Mouse (Mus musculus) kidney, embryonic 16.5 days (tissue): Measurements from ENCODE around the gene Zfp78. TPM values are rescaled to one million over a fixed set of nuclear protein-coding genes. Genes with fewer than 3 reads are reported as not detected.
A peak's percentile ranks its signal among the peaks of the same experiment; 100 is the strongest.

Source experiments
- ATAC-seq: fragments of 200-750 bp; cut with Nextera tagmentation; 2 replicates; pipeline ENCODE4 v1.8.0; 2017; ENCODE audit warnings: moderate TSS enrichment; ENCODE audit not compliant: low FRiP score, low TSS enrichment
- H3K27ac ChIP-seq: fragments of 300-500 bp; sonication (generic); 2 replicates; pipeline ENCODE4 v1.5.1; 2014; ENCODE audit warnings: low read length
- H3K27me3 ChIP-seq: fragments of 300-500 bp; sonication (generic); 2 replicates; pipeline ENCODE4 v1.6.1; 2014; ENCODE audit warnings: low read length, control low read depth, mixed read lengths; ENCODE audit not compliant: insufficient read depth
- H3K36me3 ChIP-seq: fragments of 300-500 bp; sonication (generic); 2 replicates; pipeline ENCODE4 v1.6.1; 2014; ENCODE audit warnings: low read length, control low read depth, mixed read lengths; ENCODE audit not compliant: insufficient read depth
- H3K4me1 ChIP-seq: fragments of 300-500 bp; sonication (generic); 2 replicates; pipeline ENCODE4 v1.6.1; 2014; ENCODE audit warnings: low read length, control low read depth, mixed read lengths; ENCODE audit not compliant: insufficient read depth
- H3K4me2 ChIP-seq: fragments of 300-500 bp; sonication (generic); replicated peaks from 2 replicates; pipeline ENCODE4 v1.6.1; 2014; ENCODE audit warnings: low read depth, low read length
- H3K4me3 ChIP-seq: fragments of 300-500 bp; sonication (generic); 2 replicates; pipeline ENCODE4 v1.5.1; 2014; ENCODE audit warnings: mild to moderate bottlenecking, low read length
- H3K9ac ChIP-seq: fragments of 300-500 bp; sonication (generic); replicated peaks from 2 replicates; pipeline ENCODE4 v1.6.1; 2014; ENCODE audit warnings: low read length
- H3K9me3 ChIP-seq: fragments of 300-500 bp; sonication (generic); 2 replicates; pipeline ENCODE4 v1.6.1; 2016; ENCODE audit warnings: low read length, control low read depth
- WGBS: fragments of 180-500 bp; shearing (Covaris S2); extraction: QIAGEN DNeasy Blood & Tissue Kit; methylation state at CpG from one replicate; pipeline ENCODE4 v1.1.7; 2014; 5-methylcytosine and 5-hydroxymethylcytosine counted together
- polyA plus RNA-seq: library from polyadenylated mRNA; unstranded; fragments of >200 nt; fragmentation: Nextera tagmentation; extraction: Ambion mirVana; gene quantifications from 2 replicates; pipeline ENCODE4 v1.2.1, GENCODE M21; 2015

Zfp78 gene
- polyA plus RNA-seq, 1 experiment from 2014 or later, result 1.6 TPM

- ATAC-seq, result no peak; the same call in 1 of the 2 replicates
- no peaks in the 10 kb centered on the region for H3K9me3 ChIP-seq
- 0 out of 2 replicates have a peak, but pooled peaks cover 5% of the 10 kb centered on the region for H3K36me3 ChIP-seq
- no peak overlapping the region for H3K27ac ChIP-seq
- 54% methylated on average over 8 of the region's 8 CpGs for WGBS
- peak overlapping the region; percentile 78 for H3K4me3 ChIP-seq
- peak overlapping the region; percentile 89 for H3K4me2 ChIP-seq
- peak overlapping the region; percentile 79; the same call in 1 of the 2 replicates for H3K9ac ChIP-seq
- no peaks in the 10 kb centered on the region for H3K27me3 ChIP-seq
- H3K4me1 ChIP-seq, result peaks cover 16% of the 10 kb centered on the region
These were observed 20.9 kb downstream of the Zfp78 start for GRCm38 (mm10) chr7:6384011-6384410.

GRCm38 (mm10) chr7:6386995-6387394 is 23.9 kb downstream of the Zfp78 start:
- H3K27me3 ChIP-seq, result no peaks in the 10 kb centered on the region
- H3K4me3 ChIP-seq, result no peak overlapping the region
- H3K36me3 ChIP-seq, result peaks cover 10% of the 10 kb centered on the region; the same call in 1 of the 2 replicates
- no peak overlapping the region for H3K9ac ChIP-seq
- no peaks in the 10 kb centered on the region for H3K9me3 ChIP-seq
- WGBS, result 96% methylated on average over 8 of the region's 8 CpGs
- no peak overlapping the region for H3K27ac ChIP-seq
- H3K4me2 ChIP-seq, result no peak overlapping the region
- H3K4me1 ChIP-seq, result peaks cover 16% of the 10 kb centered on the region
- no peak for ATAC-seq

GRCm38 (mm10) chr7:6388971-6389370 is 25.9 kb downstream of the Zfp78 start:
- no peaks in the 10 kb centered on the region for H3K27me3 ChIP-seq
- WGBS, result 87% methylated on average over 5 of the region's 5 CpGs
- no peak for ATAC-seq
- no peak overlapping the region for H3K9ac ChIP-seq
- no peak overlapping the region for H3K27ac ChIP-seq
- H3K36me3 ChIP-seq, result peaks cover 25% of the 10 kb centered on the region; the same call in 1 of the 2 replicates
- no peaks in the 10 kb centered on the region for H3K9me3 ChIP-seq
- peaks cover 1% of the 10 kb centered on the region; the same call in 1 of the 2 replicates for H3K4me1 ChIP-seq
- H3K4me3 ChIP-seq, result no peak overlapping the region
- no peak overlapping the region for H3K4me2 ChIP-seq

- WGBS, result 72% methylated on average over 5 of the region's 5 CpGs
- Histone ChIP-seq H3K27me3 (no peaks in the 10 kb centered on the region), H3K4me3 (no peak overlapping the region), H3K4me1 (no peaks in the 10 kb centered on the region), H3K27ac (no peak overlapping the region), H3K9me3 (no peaks in the 10 kb centered on the region), H3K9ac (no peak overlapping the region), H3K36me3 (peaks cover 30% of the 10 kb centered on the region; the same call in 1 of the 2 replicates), H3K4me2 (no peak overlapping the region)
- ATAC-seq, result no peak
These were observed 26.4 kb downstream of the Zfp78 start for GRCm38 (mm10) chr7:6389449-6389848.

- WGBS, result 28% methylated on average over 25 of the region's 25 CpGs
- 0 out of 2 replicates have a peak, but pooled peaks cover 5% of the 10 kb centered on the region for H3K4me1 ChIP-seq
- no peak within 1 kb of the TSS for H3K27ac ChIP-seq
- peak; percentile 88 for ATAC-seq
- no peaks in the 10 kb centered on the region for H3K27me3 ChIP-seq
- peak within 1 kb of the TSS; percentile 64 for H3K9ac ChIP-seq
- peak within 1 kb of the TSS; percentile 70 for H3K4me2 ChIP-seq
- peaks cover 20% of the 10 kb centered on the region for H3K36me3 ChIP-seq
- H3K4me3 ChIP-seq, result peak within 1 kb of the TSS; percentile 63
- no peaks in the 10 kb centered on the region for H3K9me3 ChIP-seq
These were observed 35.2 kb downstream of the Zfp78 start, which contains the start of gene Smim17 for GRCm38 (mm10) chr7:6397996-6398975. Gene Smim17, plus strand, starts transcription at chr7:6398715.

- H3K36me3 ChIP-seq, result no peaks in the 10 kb centered on the region
- 1% methylated on average over 17 of the region's 17 CpGs for WGBS
- no peaks in the 10 kb centered on the region for H3K4me1 ChIP-seq
- no peak within 1 kb of the TSS for H3K9ac ChIP-seq
- no peak within 1 kb of the TSS for H3K27ac ChIP-seq
- peak; percentile 97 for ATAC-seq
- no peaks in the 10 kb centered on the region for H3K9me3 ChIP-seq
- H3K27me3 ChIP-seq, result no peaks in the 10 kb centered on the region
- no peak within 1 kb of the TSS for H3K4me3 ChIP-seq
- H3K4me2 ChIP-seq, result no peak within 1 kb of the TSS
These were observed 47.0 kb downstream of the Zfp78 start, which contains the start of gene Gm20715 for GRCm38 (mm10) chr7:6410043-6410442. Gene Gm20715, plus strand, starts transcription at chr7:6410277.

- H3K36me3 ChIP-seq, result no peaks in the 10 kb centered on the region
- H3K27ac ChIP-seq, result no peak overlapping the region
- H3K4me1 ChIP-seq, result no peaks in the 10 kb centered on the region
- no peak overlapping the region for H3K9ac ChIP-seq
- H3K27me3 ChIP-seq, result no peaks in the 10 kb centered on the region
- ATAC-seq, result no peak
- no peak overlapping the region for H3K4me3 ChIP-seq
- 7% methylated on average over 17 of the region's 22 CpGs for WGBS
- H3K9me3 ChIP-seq, result no peaks in the 10 kb centered on the region
- H3K4me2 ChIP-seq, result 0 out of 2 replicates have a peak overlapping the region, but pooled peaks have one; percentile 10
These were observed 51.8 kb downstream of the Zfp78 start for GRCm38 (mm10) chr7:6414626-6415441.

- Histone ChIP-seq H3K36me3 (no peaks in the 10 kb centered on the region), H3K9me3 (no peaks in the 10 kb centered on the region), H3K9ac (no peak overlapping the region), H3K27me3 (no peaks in the 10 kb centered on the region), H3K27ac (no peak overlapping the region), H3K4me1 (no peaks in the 10 kb centered on the region), H3K4me2 (no peak overlapping the region), H3K4me3 (no peak overlapping the region)
- WGBS, result 22% methylated on average over 8 of the region's 8 CpGs
- ATAC-seq, result no peak
These were observed 52.3 kb downstream of the Zfp78 start for GRCm38 (mm10) chr7:6415442-6415787.

- H3K9me3 ChIP-seq, result no peaks in the 10 kb centered on the region
- no peak overlapping the region for H3K4me2 ChIP-seq
- ATAC-seq, result no peak
- no peaks in the 10 kb centered on the region for H3K4me1 ChIP-seq
- H3K27ac ChIP-seq, result no peak overlapping the region
- H3K4me3 ChIP-seq, result no peak overlapping the region
- H3K9ac ChIP-seq, result no peak overlapping the region
- H3K27me3 ChIP-seq, result no peaks in the 10 kb centered on the region
- H3K36me3 ChIP-seq, result no peaks in the 10 kb centered on the region
- 75% methylated on average over 6 of the region's 6 CpGs for WGBS
These were observed 56.8 kb downstream of the Zfp78 start for GRCm38 (mm10) chr7:6419894-6420293.
